Mouse (Mus musculus) layer of hippocampus, postnatal 25 days (tissue): ENCODE data around the gene Tbc1d17. TPM values are rescaled to one million over a fixed set of nuclear protein-coding genes. Genes with fewer than 3 reads are reported as not detected.

Experiments used
- DNase-seq, 2 experiments: peaks; one replicate each; pipeline ENCODE4 v3.0.0; 2022; ENCODE audit warnings: mixed read lengths in 2 of 2, low spot score in 1 of 2; ENCODE audit errors: extremely low spot score in 1 of 2
- microRNA-seq, 2 experiments: library from miRNA; unstranded; fragments of <30 nt; microRNA quantifications; one replicate each; pipeline ENCODE4 v1.2.0; 2021
- total RNA-seq, 2 experiments: library from RNA; stranded (reverse); gene quantifications; 2 replicates each; pipeline ENCODE4 v1.2.3; 2021

The Tbc1d17 gene
- total RNA-seq, 2 experiments from 2014 or later: 59.0 to 61.0 TPM

GRCm38 (mm10) chr7:44810819-44811557 lies 37.9 kb downstream of the Tbc1d17 start:
- DNase-seq: no peak

GRCm38 (mm10) chr7:44810365-44810764 lies 38.5 kb downstream of the Tbc1d17 start:
- DNase-seq: no peak

DNA sequence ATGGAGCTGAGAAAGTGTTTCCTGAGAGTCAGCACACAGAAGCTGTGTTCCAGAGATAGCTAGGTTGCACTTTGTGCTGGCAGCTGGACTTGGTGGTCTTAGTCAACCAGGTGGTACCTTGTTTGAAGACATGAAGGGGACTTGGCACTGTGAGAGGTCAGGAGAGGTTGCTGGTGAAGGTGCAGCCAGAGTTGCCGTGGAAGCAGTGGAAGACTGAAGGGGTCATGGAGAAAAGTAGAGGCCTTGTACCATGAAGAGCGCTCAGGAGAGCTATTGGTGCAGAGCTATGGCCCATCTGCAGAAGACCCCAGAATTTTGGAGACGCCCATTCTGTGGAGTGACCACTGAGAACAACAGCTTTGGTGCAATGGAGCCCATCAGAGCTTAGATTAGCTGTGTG lies 39.4 kb downstream of the Tbc1d17 start:
- DNase-seq: no peak

DNA sequence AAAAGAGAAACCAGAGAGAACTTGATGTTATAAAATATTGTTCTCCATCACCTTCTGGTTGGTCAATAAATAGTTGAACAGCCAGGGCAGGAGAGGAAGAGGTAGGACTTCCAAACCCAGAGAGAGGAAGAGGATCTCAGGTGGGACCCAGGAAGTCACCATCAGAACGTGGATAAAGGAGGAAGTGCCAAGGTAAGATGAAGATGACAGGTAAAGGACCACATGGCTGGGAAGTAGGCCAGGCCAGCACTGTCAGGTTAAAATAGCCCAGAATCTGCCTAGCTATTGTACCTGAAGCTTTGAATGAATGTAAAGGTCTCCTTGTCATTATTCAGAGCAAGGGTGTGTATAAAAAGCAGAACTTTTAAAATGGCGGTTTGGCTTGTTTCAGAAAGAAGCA lies 40.0 kb downstream of the Tbc1d17 start:
- DNase-seq: no peak

GRCm38 (mm10) chr7:44792781-44793180 lies 56.1 kb downstream of the Tbc1d17 start:
- DNase-seq: no peak

- DNase-seq: no peak
Measured at GRCm38 (mm10) chr7:44790066-44790465, 58.8 kb downstream of the Tbc1d17 start.

- no peak for DNase-seq
Measured at GRCm38 (mm10) chr7:44789531-44789930, 59.3 kb downstream of the Tbc1d17 start.

Small RNA genes lying within 50 kb of the gene (microRNA-seq; reads per million reads assigned to microRNA genes)
- 0 reads per million in 2 experiments for gene Mir707

Other genes with a start within 250 kb of the Tbc1d17 start
- gene Myh14, start 178.2 kb downstream of the Tbc1d17 start, total RNA-seq: 10 to 100 TPM; 25.0 to 31.0 TPM
- gene Izumo2, start 140.3 kb downstream of the Tbc1d17 start, total RNA-seq: not detected
- 10 to 100 TPM; 33.8 to 35.0 TPM for gene Vrk3, start 100.7 kb downstream of the Tbc1d17 start, total RNA-seq
- gene Zfp473, start 98.0 kb downstream of the Tbc1d17 start, total RNA-seq: under 1 TPM; 0.31 to 0.37 TPM
- 10 to 100 TPM; 30.7 to 31.1 TPM for gene Nup62, start 33.0 kb downstream of the Tbc1d17 start, total RNA-seq
- gene Il4i1, start 32.7 kb downstream of the Tbc1d17 start, total RNA-seq: 1 to 10 TPM; 1.4 to 2.4 TPM
- 10 to 100 TPM; 26.7 to 31.2 TPM for gene Atf5, start 32.4 kb downstream of the Tbc1d17 start, total RNA-seq
- 10 to 100 TPM; 76.1 to 79.5 TPM for gene Akt1s1, start 88 bp downstream of the Tbc1d17 start, total RNA-seq
- gene Pnkp, start 8.1 kb upstream of the Tbc1d17 start, total RNA-seq: 10 to 100 TPM; 31.1 to 34.0 TPM
- 100 to 1,000 TPM; 311 to 358 TPM for gene Ptov1, start 20.7 kb upstream of the Tbc1d17 start, total RNA-seq
- 100 to 1,000 TPM; 105 to 108 TPM for gene Med25, start 43.6 kb upstream of the Tbc1d17 start, total RNA-seq
- 10 to 100 TPM; 27.3 to 29.2 TPM for gene Fuz, start 47.0 kb upstream of the Tbc1d17 start, total RNA-seq
- 100 to 1,000 TPM; 304 to 306 TPM for gene Ap2a1, start 80.4 kb upstream of the Tbc1d17 start, total RNA-seq
- gene Tsks, start 94.1 kb upstream of the Tbc1d17 start, total RNA-seq: 1 to 10 TPM in 1 of 2 experiments, under 1 TPM in 1; 0.73 to 1.0 TPM
- gene Cpt1c, start 125.8 kb upstream of the Tbc1d17 start, total RNA-seq: 100 to 1,000 TPM; 117 to 128 TPM
- 100 to 1,000 TPM; 161 to 174 TPM for gene Prmt1, start 137.5 kb upstream of the Tbc1d17 start, total RNA-seq
- gene Irf3, start 148.6 kb upstream of the Tbc1d17 start, total RNA-seq: 10 to 100 TPM; 39.5 to 40.1 TPM
- gene Bcl2l12, start 149.6 kb upstream of the Tbc1d17 start, total RNA-seq: 1 to 10 TPM; 1.9 to 3.4 TPM
- gene Scaf1, start 167.3 kb upstream of the Tbc1d17 start, total RNA-seq: 100 to 1,000 TPM; 151 to 156 TPM
- 10 to 100 TPM; 11.7 to 12.3 TPM for gene Rras, start 168.9 kb upstream of the Tbc1d17 start, total RNA-seq
- gene Prr12, start 203.8 kb upstream of the Tbc1d17 start, total RNA-seq: 10 to 100 TPM; 67.9 to 81.7 TPM
- gene Nosip, start 213.3 kb upstream of the Tbc1d17 start, total RNA-seq: 10 to 100 TPM; 49.8 to 59.4 TPM
- 1 to 10 TPM; 5.6 to 6.6 TPM for gene Prrg2, start 213.6 kb upstream of the Tbc1d17 start, total RNA-seq
- 1 to 10 TPM; 9.6 to 9.7 TPM for gene Rcn3, start 243.1 kb upstream of the Tbc1d17 start, total RNA-seq